Mouse (Mus musculus) heart, adult 18-20 months (tissue): ENCODE data around the gene Prx. TPM values are rescaled to one million over a fixed set of nuclear protein-coding genes. Genes with fewer than 3 reads are reported as not detected.

ENCODE experiments used
- DNase-seq, 2 experiments: peaks; one replicate each; pipeline ENCODE4 v3.0.0; 2021 to 2022; ENCODE audit warnings: mixed read lengths in 1 of 2
- long read RNA-seq, 2 experiments: library from polyadenylated mRNA; stranded (forward); transcript quantifications; one replicate each; pipeline ENCODE4 v2.0.0; 2021
- total RNA-seq, 2 experiments: library from RNA; stranded (reverse); gene quantifications; 2 replicates each; pipeline ENCODE4 v1.2.3; 2021

The Prx gene
- under 1 TPM; 0.57 to 0.62 TPM for total RNA-seq
- long read RNA-seq, experiment 1, partial matches to known transcripts = 0 of 1 reads
- long read RNA-seq, experiment 1, other reads (novel, unspliced or antisense) = 1 of 1 reads
- long read RNA-seq, experiment 2 = 0 reads

DNA sequence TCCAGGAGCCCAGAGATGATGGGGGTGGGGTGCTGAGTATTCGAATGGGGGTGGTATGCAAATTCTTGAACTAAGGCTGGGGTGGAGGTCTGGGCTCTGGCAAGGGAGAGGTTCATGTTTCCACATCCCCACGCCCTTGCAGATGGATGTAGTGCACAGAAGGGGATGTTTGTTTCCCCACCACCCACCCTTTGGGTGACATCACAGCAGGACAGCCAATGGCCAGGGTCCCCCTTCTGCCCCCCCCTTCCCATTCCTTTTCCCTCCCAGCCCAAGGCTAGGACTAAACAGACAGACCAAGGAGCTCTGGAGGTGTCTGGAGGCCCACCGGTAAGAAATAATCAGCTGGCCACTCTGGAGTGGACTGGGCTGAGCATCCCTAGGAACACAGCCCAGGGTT, at the start of gene Prx:
Gene Prx, plus strand, starts transcription at position 289 of the 400 bp plus-strand sequence.
- no peak for DNase-seq

DNA sequence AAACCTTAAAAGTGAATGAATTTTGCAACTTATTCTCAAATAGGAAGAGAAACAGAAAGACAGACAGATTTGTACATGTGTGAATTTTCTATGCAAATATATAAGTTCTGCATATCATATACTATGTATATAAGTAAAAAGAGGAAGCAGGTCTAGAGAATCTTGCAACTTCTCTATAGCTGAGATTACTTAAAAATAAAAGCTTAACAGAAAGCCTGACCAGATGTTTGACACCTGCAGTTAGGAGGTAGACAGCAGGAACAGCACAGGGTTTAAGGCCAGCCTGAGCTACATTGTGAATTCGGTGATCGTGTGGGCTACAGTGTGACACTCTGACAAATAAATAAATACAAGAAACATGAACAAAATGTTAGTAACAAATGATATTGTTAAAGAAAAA, 47.8 kb upstream of the Prx start:
- DNase-seq = no peak

DNA sequence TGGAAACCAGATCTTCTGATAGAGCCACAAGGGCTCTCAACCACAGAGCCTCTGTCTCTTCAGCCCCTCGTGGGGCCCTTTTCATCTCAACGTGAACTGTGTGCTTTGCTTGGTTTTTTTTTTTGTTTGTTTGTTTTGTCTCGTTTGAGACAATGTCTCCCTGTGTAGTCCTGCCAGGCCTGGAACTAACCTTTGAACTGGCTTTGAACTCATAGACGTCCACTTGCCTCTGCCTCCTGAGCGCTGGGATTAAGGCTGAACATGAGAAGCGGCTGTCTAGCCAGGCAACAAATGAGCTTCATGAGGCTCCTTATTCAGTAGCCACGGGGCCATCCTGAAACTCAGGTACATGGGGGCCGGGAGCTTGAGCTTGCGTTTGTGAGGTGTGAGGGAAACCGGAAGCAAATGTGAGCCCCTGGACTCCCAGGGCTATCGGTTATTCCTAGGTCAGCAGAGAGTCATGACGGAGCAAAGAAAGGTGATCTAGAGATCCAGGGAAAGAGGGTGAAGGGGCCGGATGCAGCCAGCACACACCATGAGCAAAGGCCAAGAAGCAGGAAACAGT, 46.8 kb upstream of the Prx start:
- DNase-seq = no peak

DNA sequence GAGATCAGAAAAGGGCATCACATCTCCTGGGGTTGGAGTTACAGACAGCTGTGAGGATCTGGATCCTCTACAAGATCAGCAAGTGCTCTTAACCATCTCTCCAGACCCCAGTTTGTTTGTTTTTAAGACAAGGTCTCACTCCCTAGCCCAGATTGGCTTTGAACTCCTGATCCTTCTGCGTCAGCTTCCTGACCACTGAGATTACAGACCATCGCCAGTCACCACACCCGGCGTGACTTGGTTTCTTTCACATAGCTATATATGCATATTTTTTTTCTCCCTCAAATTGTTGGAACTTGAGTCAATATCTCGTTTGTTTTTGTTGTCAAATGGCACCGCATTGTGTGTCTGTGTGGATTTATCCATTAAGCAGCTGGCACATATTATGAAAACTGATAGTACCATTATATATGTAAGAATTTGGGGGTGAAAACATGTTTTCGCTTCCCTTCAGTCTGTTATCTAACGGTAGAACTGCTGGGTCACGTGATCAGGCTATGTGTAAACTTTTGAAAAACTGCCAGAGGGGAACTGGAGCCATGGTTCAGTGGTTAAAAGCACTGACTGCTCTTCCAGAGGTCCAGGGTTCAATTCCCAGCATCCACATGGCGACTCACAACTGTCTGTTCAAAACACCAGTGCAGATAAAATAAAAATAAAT, 44.5 kb upstream of the Prx start:
- no peak for DNase-seq

DNA sequence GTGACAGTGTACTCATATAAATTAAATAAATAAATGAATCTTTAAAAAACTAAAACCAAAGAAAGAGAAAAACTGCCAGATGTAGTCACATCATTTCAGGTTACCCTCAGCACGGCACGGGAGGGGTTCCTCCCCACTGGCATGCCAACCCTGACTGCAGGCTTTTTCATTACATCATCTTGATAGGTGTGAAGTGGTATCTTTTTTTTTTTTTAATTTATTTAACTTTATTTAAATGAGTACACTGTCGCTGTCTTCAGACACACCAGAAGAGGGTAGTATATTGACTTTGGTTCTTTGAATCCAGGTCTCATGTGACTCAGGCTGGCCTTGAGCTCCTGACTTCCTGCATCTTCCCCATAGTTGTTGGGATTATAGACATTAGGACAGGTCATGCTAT, 43.9 kb upstream of the Prx start:
- no peak for DNase-seq

DNA sequence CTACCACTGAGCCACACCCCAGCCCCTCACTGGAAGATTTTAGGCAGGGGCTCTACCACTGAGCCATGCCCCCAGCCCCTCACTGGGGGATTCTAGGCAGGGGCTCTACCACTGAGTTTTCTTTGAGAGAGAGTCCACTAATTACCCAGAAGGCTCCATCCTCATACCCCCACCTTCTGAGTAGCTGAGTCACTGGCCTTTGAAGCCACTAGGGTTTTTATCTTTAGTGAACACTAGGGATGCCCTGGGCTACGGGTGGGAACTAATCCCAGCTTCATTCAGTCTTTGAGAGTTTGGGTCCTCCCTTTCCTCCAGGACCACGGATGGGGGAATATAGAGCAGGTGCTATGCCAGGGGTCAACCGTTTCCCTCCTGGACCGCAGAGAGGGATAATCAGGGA, 40.5 kb upstream of the Prx start:
- DNase-seq = no peak

DNA sequence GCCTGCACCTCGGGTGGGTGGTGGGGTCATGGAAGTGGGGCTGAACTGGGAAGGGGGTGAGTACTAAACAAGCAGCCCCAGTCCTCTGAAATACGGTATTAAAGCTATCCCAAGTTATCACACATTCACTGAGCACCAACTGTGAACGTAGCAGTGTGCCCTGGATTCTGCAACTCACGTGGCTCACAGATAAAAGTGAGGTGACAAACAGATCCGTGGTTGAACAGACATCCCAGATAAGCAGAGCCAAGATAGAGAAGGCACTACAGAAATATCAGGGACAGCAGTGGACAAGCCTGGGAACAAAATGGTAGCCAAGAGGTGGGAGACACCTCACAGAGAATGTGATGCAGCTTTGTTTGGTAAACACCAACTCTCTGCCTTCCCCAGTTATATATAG, 39.5 kb upstream of the Prx start:
- no peak for DNase-seq

DNA sequence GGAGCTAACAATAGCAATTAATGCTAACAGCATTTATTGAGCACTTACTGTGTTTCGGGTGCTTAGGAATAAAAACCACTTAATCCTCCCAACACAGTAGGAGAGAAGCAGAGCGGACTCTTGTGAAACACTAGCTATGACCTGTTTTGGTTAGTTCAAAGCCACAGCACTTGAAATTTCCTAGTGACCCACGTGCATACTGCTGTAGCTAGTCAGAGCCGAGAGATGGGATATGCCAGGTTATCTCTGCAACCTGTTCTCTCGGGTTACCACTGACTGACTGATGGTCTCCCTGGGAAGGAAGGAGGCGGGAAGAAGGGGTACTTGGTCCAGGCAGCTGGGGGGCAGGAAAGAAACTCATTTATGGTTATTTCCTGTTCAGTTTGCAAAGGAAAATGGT, 38.6 kb upstream of the Prx start:
- DNase-seq = no peak

DNA sequence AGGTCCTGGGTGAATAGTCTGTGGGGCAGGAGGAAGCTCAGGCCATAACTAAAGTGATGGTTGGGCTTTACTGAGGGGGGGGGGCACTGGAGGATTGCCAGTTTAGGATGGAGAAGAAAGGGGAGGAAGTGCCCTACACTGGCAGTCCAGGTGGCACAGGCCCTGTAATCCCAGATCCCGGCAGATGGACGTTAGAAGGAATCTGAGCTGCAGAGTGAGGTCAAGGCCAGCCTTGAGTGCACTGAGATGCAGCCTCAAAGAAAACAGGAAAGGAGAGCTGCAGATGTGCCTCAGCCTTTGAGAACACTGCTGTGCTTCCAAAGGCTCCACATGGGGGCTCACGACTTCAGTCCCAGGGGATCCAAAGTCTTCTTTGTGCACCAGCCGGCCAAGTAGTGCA, 31.5 kb upstream of the Prx start:
- DNase-seq = no peak

DNA sequence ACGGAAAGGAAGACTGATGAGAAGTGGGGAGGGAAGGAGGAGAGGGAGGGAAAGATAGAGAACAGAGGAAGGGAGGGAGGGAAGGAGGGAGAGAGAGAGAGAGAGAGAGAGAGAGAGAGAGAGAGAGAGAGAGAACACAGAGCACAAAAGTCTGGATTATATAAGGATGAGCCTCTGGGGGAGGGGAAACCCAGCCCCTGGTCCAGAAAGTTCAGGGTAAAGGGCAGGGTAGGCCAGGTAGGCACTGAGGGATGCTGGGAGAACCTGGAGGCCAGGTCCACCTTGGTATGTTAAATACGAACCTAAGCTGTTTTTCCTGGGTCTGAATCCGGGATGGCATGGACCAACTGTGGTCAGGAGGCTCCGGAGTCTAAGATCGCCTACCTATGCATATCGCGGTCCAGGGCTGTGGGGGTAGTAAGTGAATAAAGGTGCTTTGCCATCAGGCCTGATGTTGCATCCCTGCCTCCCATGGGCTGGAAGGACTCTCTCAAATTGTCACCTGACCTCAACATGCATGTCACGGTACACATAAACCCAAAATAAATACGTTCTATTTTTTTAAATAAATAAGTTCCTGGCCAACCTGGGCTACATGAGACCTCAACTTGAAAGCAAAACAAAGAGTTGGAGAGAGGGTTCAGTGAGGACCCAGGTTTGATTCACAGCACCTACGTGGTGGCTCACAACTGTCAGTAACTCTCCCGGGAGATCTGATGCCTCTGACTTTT, 27.6 kb upstream of the Prx start:
- DNase-seq = no peak

DNA sequence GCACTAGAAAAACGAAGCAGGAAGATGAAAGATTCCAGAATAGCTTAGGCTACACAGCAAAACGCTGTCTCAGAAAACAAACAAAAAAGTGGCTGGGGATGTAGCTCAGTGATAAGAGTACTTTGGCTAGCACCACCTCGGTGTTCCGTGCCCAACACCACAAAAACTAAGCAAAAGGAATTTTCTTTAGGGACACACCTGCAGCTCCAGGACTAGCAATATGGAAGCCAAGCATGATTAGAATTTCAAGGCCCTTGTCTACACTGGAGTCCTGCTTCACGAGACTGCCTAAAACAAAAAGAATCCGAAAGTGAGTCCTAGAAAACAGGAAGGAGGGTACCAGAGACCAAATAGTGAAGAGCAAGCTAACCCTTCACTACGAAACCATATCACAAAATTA, 26.5 kb upstream of the Prx start:
- DNase-seq = peak in 1 of 2 experiments; percentile 54

DNA sequence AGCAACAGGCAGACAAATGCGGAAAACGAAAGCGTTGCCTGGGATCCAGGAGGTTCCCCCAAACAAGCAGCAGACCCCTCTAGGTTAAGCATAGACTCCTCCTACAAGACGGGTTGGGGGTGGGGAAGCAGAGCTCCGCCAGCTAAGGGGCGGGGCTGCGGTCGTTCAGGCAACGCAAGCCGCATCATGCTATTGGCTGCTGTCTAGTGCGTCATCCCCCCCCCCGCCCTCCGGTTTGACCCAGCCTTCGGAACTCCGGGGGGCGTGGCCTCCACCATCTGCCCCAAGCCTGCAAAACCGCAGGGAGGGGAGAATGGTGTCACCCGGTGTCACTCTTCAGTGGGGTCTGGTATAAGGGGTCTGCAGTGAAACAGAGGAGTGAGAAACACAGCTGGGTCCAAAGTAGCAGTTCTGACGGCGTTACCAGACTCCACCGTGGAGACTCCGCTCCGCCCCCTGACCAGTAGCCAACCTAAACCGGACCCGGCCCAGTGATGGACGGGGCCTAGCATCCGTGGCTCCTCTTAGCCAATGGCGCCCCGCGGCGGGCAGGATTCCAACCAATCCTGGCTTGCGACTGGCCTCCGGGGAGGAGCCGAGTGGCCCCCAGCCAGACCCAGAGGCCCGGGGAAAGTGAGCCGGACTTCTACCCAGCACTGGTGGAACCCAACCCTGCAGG, 25.8 kb upstream of the Prx start, which contains the start of gene Sertad3:
Gene Sertad3, plus strand, starts transcription at position 613 of the 679 bp plus-strand sequence.
- peak; percentile 99 for DNase-seq

DNA sequence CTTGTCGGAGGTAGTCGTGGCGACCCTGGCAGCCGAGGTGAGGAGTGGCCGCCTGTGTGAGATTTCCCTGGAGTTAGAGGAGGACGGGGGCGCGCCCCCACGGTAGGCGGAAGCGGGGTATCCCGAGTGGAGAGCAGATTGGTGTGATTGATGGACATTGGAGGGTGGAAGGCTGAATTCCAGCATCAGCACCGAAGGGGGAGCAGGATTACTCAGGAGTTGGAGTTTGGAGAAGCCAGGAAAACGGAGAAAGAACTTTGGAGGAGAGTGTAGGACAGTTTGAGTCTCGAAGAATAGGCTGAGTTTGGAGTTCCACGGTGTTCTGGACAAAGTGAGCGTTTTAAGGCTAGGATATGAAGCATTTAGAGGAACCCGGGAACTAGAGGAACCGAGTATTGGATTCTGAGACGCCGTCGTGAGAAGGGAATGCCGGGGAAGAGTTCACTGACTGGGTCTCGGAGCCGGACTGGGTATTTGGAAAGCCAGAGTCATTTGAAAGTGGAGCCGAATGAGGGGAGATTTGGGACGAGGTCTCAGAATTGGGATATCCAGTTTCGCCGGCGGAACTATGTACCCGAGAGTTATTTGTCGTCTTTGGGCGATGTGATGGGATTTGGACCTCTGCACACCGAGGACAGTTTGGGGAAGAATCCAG, 25.2 kb upstream of the Prx start:
- no peak for DNase-seq

DNA sequence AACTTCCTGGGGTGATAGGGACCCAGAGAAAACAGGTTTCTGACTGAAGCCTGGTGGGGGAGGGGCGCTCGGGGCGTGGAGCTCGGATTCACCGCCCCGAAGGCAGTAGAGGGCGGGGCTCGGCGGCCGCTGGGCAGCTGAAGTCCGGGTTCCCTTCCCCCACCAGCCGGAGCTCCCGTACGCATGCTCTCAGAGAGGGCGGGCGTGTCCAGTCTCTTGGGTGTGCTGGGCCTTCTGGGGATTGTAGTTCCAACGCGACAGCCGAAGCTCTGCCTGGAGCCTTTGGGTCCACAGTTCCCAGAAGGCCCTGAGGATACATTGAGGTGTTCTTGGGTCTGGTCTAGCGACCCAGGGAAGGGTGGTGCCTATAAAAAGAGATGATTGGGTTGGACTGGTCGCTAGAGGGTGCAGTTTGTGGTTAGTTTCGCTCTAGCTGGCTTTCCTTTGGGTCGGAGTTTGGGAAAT, 24.6 kb upstream of the Prx start:
- DNase-seq = peak; percentile 98 to 99

DNA sequence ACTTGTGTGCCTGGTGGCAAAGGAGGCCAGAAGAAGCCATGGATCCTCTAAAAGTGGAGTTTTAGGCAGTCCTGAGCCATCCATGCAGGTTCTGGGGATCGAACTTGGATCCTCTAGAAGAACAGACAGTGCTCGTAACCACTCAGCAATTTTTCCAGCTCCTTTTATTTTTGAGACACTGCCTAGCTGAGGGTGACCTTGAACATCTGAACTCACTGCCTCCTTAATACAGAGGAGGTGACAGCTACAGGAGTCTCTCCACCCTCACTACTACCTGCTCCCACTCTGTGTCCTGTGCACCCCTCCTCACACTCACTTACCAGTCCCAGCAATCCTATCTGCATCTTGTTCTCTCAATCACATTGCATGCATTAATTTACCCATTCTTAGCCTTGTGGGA, 23.5 kb upstream of the Prx start:
- DNase-seq = no peak

DNA sequence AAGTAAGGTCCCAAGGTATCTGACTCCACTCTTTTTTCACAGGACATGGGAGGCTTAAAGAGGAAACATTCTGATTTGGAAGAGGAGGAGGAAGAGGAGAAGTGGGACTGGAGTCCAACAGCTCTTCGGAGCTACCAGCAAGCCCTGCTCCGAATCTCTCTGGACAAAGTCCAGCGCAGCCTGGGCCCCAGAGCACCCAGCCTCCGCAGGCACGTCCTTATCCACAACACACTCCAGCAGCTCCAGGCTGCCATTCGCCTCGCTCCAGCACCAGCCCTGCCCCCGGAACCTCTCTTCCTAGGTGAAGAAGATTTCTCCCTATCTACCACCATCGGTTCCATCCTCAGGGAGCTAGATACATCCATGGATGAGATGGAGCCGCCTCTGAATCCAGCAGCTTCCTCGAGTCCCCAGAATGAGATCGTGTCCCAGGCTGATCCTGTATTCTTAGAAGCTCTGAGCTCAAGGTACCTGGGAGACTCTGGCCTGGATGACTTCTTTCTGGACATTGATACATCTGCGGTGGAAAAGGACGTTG, 23.0 kb upstream of the Prx start:
- DNase-seq = no peak

DNA sequence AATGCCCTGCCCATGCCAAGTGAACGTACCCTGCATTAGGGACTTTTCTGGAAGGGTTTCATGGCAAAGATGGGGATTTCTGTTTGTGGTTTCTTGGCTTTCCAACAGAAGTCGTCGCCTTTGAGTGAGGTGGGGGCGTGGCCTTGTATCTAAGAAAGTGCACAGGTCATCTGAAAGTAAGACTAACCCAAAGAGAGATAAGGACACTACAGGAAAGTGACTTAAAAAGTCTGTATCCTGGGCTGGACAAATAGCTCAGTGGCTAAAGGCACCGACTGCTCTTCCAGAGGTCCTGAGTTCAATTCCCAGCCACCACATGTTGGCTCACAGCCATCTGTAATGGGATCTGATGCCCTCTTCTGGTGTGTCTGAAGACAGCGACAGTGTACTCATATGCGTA, 20.6 kb upstream of the Prx start:
- DNase-seq = no peak

DNA sequence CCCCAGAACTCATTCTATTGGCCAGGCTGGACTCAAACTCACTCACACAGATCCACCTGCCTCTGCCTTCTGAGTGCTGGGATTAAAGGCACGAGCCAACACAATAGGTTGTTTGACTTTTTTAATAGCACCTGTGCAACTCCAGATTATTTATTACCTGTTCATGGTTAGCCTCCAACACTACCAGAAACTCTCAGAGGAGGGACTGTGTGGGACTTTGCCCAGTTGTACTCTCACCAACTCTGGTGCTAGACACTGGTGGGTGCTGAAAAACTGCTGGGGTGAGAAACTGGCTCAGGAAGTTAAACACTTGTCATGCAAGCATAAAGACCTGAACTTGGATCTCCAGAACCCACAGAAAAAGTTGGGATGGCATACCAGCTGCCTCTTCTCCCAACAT, 19.4 kb upstream of the Prx start:
- no peak for DNase-seq

DNA sequence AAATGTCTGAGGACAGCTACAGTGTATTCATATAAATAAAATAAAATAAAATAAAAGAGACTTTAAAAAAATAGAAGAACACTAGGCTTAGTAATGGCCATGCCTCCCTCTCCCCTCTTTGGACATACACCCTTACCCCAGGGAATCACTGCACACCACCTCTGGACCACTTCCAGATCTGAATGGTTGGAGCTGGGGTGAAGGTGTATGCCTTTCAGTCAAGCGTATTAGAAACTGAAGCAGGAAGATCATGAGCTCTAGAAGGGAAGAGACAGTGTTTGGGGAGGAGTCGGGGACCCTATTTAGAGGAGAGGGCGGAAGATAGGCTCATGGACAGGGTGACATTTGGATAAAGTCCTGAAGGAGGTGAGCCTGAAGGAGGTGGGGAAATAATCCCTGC, 18.6 kb upstream of the Prx start:
- no peak for DNase-seq

DNA sequence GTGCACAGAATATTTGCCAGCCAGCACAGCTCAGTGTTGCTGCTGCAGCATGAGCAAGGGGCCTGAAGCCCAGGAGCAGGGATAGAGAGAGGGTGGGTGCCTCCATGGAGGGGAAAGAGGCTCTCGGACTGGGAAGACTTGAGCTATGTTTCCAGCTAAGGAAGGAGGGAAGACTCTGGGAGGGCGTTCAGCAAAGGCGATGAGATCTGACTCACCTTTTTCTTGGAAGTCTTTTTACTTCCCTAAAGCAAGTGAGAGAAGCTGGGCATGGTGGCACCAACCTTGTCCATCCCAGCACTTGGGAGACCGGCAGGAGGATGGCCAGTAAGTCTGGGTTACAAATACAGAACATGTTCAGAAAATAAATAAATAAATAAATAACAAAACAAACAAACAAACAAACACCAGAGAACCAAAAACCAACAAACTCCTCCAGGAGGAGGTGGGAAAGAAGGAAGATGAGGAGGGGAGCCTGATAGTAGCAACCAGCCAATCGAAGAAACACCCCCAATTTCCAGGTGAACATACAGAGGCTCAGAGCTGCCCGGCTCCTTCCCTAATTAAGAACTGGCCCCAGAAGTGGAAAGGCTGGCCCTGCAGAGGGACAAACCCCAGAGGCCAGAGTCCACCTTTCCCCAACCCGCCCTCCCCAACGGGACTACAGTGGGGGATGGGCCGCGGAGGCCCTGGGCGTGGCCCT, 18.0 kb upstream of the Prx start:
- DNase-seq = no peak

DNA sequence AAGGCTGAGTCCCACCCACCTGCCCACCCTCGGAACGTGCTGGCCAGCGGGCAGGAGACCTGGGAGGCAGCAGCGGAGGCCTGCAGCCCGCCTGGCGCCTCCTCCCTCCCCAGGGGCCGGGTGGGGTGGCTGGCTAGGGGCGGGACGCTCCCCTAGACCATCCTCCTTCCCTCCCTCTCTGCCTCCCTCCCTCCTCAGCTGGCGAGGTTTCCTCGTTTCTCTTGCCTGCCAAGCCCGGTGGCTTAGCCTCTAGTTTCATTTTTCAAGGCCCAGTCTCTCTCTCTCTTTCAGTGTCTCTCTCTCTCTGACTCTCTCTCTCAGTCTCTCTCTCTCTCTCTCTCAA, 17.5 kb upstream of the Prx start:
- peak; percentile 91 to 96 for DNase-seq
